Mouse (Mus musculus) spleen, adult 18-20 months (tissue): Measurements from ENCODE around the gene Olfr17.
"Not testable (repeated sequence)": the region's sequence is repeated elsewhere in the genome, so short reads cannot be mapped to it uniquely, and the experiment has no call there.

ENCODE experiments used
- DNase-seq, 2 experiments: peaks; one replicate each; pipeline ENCODE4 v3.0.0; 2022; ENCODE audit warnings: mixed read lengths in 2 of 2

Olfr17 gene

DNA sequence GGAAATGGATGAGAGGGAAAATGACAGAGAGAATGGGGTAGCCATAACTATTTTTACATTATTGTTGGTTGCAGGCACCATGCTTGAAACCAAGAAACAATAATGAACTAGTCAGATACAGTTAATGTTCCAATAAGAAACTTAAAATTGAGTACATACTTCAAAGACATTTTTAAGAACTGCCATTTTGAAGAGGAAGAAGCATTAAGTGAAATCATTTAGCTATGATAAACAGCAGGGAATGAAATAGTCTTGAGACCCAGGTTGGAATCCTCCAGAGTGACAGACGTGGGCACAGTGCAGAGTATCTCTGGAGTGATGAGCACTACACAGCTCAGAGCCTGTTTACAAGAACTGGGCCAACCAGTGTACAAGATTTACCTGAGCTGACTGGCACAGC lies at the start of gene Olfr17:
Gene Olfr17 (plus strand): TSS at position 301 of the 400 bp plus-strand sequence.
- DNase-seq = no peak

DNA sequence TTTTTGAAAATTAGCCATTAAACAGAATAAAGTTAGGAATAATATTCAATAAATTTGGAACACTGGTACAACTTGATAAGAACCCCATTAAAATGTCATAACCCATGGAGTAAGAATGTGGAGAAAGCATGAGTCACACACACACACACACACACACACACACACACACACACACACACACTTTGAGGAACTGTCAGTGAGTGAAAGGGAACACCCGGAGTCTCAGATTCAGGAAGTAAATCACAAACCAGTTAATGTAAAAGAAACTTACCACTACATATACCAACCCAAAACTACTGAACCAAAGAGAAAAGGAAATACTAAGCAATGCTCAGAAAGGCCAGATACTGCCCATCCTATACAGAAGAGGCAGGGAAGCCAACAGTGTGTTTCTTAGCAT lies 48.6 kb upstream of the Olfr17 start:
- DNase-seq = no peak

DNA sequence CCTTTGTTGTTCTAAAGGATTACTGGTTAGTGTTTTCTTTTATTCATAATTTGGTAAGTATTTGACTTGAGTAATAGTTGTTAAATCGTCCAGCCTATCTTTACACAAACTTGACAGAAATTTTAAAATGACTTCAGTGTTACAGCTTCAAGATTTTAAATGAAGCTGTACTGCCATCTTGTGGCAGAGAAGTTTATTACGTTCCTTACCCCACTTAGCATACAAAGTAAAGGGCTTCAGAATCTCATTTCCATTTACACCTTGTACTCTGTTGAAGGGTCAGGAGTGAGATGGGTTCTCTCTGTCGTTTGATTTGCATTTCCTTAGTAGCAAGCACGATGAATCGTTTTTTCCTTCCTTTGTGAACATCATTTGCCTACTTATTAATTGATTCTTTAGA lies 47.2 kb upstream of the Olfr17 start:
- peak in 1 of 2 experiments; percentile 16 for DNase-seq

DNA sequence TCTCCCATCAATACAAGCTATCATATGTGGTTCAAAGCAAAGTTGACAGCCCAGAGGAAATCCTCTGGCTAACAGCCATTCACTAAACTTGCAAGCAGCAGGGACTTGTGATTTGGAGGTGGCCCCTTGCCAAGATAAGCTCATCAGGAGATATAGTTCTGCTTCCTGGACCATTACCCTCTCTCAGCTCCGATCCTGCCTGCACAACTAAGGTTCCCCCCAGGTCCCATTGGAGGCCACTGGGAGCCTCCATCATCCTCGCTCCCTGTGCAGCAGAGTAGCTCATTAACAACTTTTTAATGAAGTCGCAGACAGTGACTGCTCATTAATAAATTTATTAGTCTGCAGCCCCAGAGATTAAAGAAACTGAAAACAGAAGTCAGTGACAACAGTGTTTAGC lies 45.4 kb upstream of the Olfr17 start:
- DNase-seq = no peak

DNA sequence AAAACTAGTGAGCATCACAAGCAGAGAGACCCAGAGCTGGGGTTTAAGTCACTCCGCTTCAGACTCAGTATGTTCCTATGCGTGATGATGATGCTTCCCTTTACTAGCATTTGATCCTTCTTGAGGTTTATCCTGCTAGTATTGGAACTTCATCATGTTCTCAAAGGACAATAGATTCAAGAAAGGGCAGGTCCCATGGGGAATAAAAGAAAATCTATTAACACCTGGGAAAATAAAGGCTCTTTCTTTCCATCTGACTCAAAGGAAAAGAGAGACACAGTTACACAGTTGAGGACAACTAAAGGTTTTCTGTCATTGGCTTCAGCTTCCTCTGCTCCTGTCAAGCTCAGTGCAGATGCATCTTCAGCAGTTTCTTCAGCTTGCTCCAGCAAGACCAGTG lies 22.3 kb upstream of the Olfr17 start, which contains the start of gene Olfr714:
Gene Olfr714 (plus strand): TSS at position 301 of the 400 bp plus-strand sequence.
- no peak for DNase-seq

DNA sequence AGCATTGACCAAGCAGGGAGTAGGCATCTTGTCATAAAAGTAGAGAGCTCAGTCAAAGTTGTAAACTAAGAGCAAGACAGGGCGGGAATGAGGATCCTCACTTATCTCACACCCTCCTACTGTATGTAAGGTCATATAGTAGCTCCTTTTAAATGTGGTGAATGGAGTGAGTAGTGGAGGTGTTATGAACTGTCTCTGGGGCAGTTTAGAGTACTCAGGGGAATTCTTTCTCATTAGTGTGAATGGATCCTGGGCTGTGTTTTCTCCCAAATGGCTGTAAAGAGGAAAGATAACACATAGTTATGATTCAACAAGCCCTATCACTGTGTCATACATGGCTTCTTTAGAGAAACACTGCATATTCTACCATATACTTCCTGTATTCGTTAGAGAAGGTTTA lies 17.2 kb downstream of the Olfr17 start, which contains the start of gene Olfr715b:
Gene Olfr715b (minus strand): TSS at position 101 of the 400 bp plus-strand sequence.
- not testable (repeated sequence) for DNase-seq

DNA sequence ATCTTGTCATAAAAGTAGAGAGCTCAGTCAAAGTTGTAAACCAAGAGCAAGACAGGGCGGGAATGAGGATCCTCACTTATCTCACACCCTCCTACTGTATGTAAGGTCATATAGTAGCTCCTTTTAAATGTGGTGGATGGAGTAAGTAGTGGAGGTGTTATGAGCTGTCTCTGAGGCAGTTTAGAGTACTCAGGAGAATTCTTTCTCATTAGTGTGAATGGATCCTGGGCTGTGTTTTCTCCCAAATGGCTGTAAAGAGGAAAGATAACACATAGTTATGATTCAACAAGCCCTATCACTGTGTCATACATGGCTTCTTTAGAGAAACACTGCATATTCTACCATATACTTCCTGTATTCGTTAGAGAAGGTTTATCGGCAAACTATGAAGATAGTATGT lies 38.0 kb downstream of the Olfr17 start, which contains the start of gene Olfr715:
Gene Olfr715 (minus strand): TSS at position 101 of the 400 bp plus-strand sequence.
- DNase-seq = not testable (repeated sequence)

DNA sequence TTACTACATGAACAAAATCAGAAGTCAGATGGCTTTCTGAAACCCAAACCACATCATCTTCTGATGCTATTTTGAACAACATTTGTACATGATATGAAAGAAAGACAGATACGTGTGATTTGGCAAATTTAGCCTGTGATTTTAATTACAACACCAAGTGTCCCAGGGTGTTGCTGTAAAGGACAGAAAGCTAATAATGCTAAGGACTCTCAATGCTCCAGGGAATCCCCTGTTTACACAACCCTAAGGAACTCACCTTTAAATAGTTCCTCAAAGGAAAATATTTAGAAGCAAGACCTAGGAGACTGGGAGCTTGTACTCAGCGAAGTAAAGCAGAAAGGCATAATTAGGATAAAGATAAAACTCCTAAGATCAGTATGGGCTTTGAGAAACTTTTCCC lies 45.0 kb downstream of the Olfr17 start, which contains the start of gene Olfr716:
Gene Olfr716 (plus strand): TSS at position 301 of the 400 bp plus-strand sequence.
- DNase-seq = not testable (repeated sequence)
